Mouse (Mus musculus) midbrain, postnatal 0 days (tissue): Measurements from ENCODE around the gene Gabra3. TPM values are rescaled to one million over a fixed set of nuclear protein-coding genes. Genes with fewer than 3 reads are reported as not detected.

Experiments used
- ATAC-seq: fragments of 200-750 bp; cut with Nextera tagmentation; 2 replicates; pipeline ENCODE4 v1.8.0; 2017; ENCODE audit warnings: moderate number of reproducible peaks, mild to moderate bottlenecking, moderate TSS enrichment, moderate library complexity; ENCODE audit not compliant: low FRiP score
- DNase-seq: peaks from one replicate; pipeline ENCODE4 v3.0.0-alpha.2; 2015; ENCODE audit warnings: low spot score
- H3K27ac ChIP-seq: fragments of 300-500 bp; sonication (generic); 2 replicates; pipeline ENCODE4 v1.5.1; 2014; ENCODE audit warnings: low read depth, mild to moderate bottlenecking, low read length, mixed read lengths
- H3K27me3 ChIP-seq: fragments of 300-500 bp; sonication (generic); 2 replicates; pipeline ENCODE4 v1.6.1; 2014; ENCODE audit warnings: low read length, control low read depth, mixed read lengths; ENCODE audit not compliant: insufficient read depth
- H3K36me3 ChIP-seq: fragments of 300-500 bp; sonication (generic); 2 replicates; pipeline ENCODE4 v1.6.1; 2014; ENCODE audit warnings: low read length, control low read depth, mixed read lengths; ENCODE audit not compliant: insufficient read depth
- H3K4me1 ChIP-seq: fragments of 300-500 bp; sonication (generic); 2 replicates; pipeline ENCODE4 v1.6.1; 2014; ENCODE audit warnings: mild to moderate bottlenecking, control low read depth, antibody characterized with exemption, low read length, mixed read lengths; ENCODE audit not compliant: insufficient read depth
- H3K4me2 ChIP-seq: fragments of 300-500 bp; sonication (generic); 2 replicates; pipeline ENCODE4 v1.6.1; 2014; ENCODE audit warnings: low read depth, mild to moderate bottlenecking, low read length, mixed read lengths; ENCODE audit not compliant: poor library complexity, severe bottlenecking
- H3K4me3 ChIP-seq: fragments of 300-500 bp; sonication (generic); 2 replicates; pipeline ENCODE4 v1.5.1; 2014; ENCODE audit warnings: low read depth, mild to moderate bottlenecking, low read length, moderate library complexity
- H3K9ac ChIP-seq: fragments of 300-500 bp; sonication (generic); replicated peaks from 2 replicates; pipeline ENCODE4 v1.6.1; 2014; ENCODE audit warnings: mild to moderate bottlenecking, low read length, moderate library complexity, mixed read lengths; ENCODE audit not compliant: poor library complexity, severe bottlenecking
- H3K9me3 ChIP-seq: fragments of 300-500 bp; sonication (generic); 2 replicates; pipeline ENCODE4 v1.6.1; 2016; ENCODE audit warnings: low read length, control low read depth
- CTCF ChIP-seq: IDR thresholded peaks from 2 replicates; pipeline ENCODE4 v1.5.1; 2016; ENCODE audit warnings: antibody characterized with exemption, mild to moderate bottlenecking
- WGBS: fragments of 180-500 bp; shearing (Covaris S2); extraction: QIAGEN DNeasy Blood & Tissue Kit; methylation state at CpG from one replicate; pipeline ENCODE4 v1.1.7; 2014; 5-methylcytosine and 5-hydroxymethylcytosine counted together
- polyA plus RNA-seq: library from polyadenylated mRNA; unstranded; fragments of >200 nt; fragmentation: Nextera tagmentation; extraction: Ambion mirVana; gene quantifications from 2 replicates; pipeline ENCODE4 v1.2.1, GENCODE M21; 2015
- total RNA-seq: library from RNA; depleted of rRNA; stranded (reverse); fragments of >200 nt; gene quantifications from 2 replicates; pipeline ENCODE4 v1.2.3, GENCODE M21; 2014; rRNA removed

The Gabra3 gene
- total RNA-seq (45.1 and 78.2 TPM in 2 replicates), polyA plus RNA-seq (49.1 and 56.3 TPM in 2 replicates)

DNA sequence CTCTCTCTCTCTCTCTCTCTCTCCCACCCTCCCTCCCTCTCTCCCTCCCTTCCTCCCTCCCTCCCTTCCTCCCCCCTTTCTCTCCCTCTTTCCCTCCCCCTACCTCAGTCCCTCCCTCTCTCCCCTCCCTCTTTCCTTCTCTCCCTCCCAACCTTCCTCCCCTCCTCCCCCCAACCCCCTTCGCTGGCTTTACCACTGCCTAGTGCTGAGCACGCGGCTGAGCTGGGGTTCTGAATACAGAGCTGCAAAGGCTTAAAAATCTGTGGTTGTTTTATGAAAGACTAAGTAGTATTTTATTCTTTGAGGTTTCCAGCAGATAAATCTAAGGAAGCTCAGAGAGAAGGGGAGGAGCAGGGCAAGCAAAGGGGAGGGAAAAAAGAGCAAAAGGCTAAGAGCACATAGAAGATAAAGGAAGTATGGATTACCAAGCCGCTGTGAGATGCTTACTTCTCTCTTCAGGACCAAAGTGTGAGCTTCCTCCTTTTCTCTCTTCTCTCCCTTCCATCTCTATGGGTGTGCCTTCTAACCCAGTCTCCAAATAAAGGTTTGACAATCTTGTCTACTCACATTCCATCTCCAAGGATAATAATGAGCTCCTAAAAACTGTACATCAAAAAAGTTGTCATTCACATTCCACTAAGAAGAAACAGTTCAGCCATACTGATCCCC is at the start of gene Gabra3:
TSS of gene Gabra3 (minus strand) at position 619 of the 669 bp plus-strand sequence.
- peak within 1 kb of the TSS; percentile 48 for H3K4me3 ChIP-seq
- H3K27ac ChIP-seq = peak within 1 kb of the TSS; percentile 32; the same call in 1 of the 2 replicates
- WGBS = 10% methylated on average over 3 of the region's 4 CpGs
- no peaks in the 10 kb centered on the region for H3K36me3 ChIP-seq
- H3K4me1 ChIP-seq = no peaks in the 10 kb centered on the region
- DNase-seq (peak; percentile 30), ATAC-seq (peak; percentile 84)
- H3K27me3 ChIP-seq = no peaks in the 10 kb centered on the region
- no peaks in the 10 kb centered on the region for H3K9me3 ChIP-seq
- no peak for TF ChIP-seq CTCF
- H3K9ac ChIP-seq = peak within 1 kb of the TSS; percentile 62
- H3K4me2 ChIP-seq = peak within 1 kb of the TSS; percentile 45

DNA sequence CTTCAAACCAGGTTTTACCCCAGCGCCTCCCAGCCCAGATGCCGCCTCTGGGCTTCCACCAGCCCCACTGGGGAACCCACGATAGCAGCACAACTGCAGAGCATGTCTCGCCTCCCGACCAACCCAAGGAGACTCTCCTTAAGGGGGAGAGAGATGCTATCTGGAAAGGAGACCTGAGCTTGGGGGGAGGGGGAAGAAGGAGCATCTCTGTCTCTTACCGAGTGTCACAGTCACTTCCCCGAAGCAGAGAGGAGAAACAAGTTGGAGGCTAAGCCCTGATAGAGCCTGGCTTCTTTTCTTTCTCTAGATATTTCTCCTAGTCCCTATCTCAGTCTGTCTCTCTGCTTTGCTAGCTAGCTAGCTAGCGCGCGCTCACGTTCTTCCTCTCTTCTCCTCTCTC is 859 bp downstream of the Gabra3 start:
- Histone ChIP-seq H3K27ac (peak overlapping the region; percentile 32; the same call in 1 of the 2 replicates), H3K9ac (peak overlapping the region; percentile 62), H3K27me3 (no peaks in the 10 kb centered on the region), H3K4me1 (no peaks in the 10 kb centered on the region), H3K9me3 (no peaks in the 10 kb centered on the region), H3K4me3 (peak overlapping the region; percentile 48), H3K4me2 (peak overlapping the region; percentile 45), H3K36me3 (no peaks in the 10 kb centered on the region)
- 20% methylated on average over 10 of the region's 11 CpGs for WGBS
- TF ChIP-seq CTCF = no peak
- ATAC-seq (peak; percentile 82), DNase-seq (peak; percentile 15)

DNA sequence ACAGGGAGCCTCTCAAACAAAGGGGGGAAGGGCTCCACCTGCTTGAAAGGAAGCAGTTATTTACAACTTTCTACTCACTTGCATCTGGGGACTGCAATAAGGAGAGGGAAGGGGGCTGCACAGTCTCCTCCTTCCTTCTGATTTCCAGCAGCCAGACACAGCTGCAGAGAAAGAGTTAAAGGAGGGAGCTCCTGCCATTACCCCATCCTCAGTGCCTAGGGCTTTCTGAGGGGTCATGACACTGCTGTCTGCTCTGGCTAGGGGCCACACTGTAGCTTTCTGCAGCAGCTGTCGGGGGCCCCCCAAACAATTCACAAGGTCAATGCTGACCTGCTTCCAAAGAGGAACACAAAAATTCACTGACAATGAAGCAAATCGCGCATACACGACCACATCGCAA is 1.3 kb downstream of the Gabra3 start:
- no peaks in the 10 kb centered on the region for H3K36me3 ChIP-seq
- H3K4me1 ChIP-seq = no peaks in the 10 kb centered on the region
- H3K9me3 ChIP-seq = no peaks in the 10 kb centered on the region
- H3K4me2 ChIP-seq = peak overlapping the region; percentile 45
- peak overlapping the region; percentile 32; the same call in 1 of the 2 replicates for H3K27ac ChIP-seq
- ATAC-seq (peak; percentile 36), DNase-seq (no peak)
- peak overlapping the region; percentile 62 for H3K9ac ChIP-seq
- TF ChIP-seq CTCF = no peak
- peak overlapping the region; percentile 48 for H3K4me3 ChIP-seq
- H3K27me3 ChIP-seq = no peaks in the 10 kb centered on the region
- 15% methylated on average over 5 of the region's 5 CpGs for WGBS

DNA sequence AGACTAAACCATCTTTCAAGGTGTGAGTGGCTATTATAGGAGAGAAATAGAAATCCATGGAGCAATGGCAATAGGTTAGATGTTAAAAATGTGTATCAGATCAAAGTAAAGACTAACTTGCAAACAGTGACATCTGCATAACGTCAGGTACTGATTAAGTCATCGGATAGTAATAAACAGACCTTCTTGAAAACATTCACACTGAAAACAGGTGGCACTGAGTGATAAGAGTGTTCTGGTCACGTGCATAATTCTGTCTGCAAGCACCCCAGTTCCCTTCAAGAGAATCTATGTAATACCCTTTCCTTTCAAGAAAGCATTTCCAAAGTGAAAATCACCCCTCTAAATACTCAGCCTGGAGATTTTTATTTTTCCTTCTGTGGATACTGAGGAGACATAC is 6.0 kb downstream of the Gabra3 start:
- ATAC-seq (no peak), DNase-seq (no peak)
- Histone ChIP-seq H3K9ac (no peak overlapping the region), H3K9me3 (no peaks in the 10 kb centered on the region), H3K27ac (no peak overlapping the region), H3K36me3 (no peaks in the 10 kb centered on the region), H3K4me2 (no peak overlapping the region), H3K27me3 (no peaks in the 10 kb centered on the region), H3K4me1 (no peaks in the 10 kb centered on the region), H3K4me3 (no peak overlapping the region)
- WGBS = 68% methylated on average over 3 of the region's 3 CpGs
- TF ChIP-seq CTCF = no peak

DNA sequence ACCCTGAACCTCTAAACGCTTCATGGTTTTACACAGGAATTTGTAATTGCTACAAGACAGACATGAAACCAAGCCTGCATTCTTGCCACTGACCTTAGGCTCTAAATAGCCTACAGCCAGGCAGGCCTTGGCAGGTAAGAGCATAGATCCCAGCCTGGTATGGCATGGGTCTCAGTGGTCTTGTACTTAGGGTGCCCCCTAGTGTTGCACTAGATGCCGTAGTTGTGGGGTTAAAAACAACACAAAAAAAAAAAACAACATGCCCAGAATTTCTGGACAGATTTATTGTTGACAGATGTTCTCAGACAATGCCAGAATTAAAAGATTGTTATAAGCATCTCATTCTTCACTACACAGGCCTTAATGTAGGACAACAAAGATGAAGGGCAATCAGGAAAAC is 12.0 kb downstream of the Gabra3 start:
- 56% methylated on average over 2 of the region's 2 CpGs for WGBS
- H3K4me1 ChIP-seq = no peaks in the 10 kb centered on the region

DNA sequence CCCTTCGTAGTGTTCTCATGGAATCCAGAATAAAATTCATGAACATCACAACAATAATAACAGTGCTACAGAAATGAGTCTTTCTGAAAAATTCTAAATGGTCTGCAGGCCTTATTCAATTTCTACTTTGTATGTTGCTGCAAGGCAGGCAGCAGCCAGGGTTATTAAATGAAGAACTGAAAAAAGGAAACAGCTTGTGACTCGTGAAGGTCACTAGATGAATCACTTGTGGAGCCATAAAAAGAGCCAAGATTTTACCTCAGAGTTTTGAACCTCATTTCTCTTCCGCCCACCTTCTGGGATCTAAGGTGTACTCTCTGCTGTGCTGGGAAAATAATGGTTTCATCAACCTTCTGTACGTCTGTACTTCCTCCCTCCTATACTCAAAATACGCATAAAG is 159.4 kb downstream of the Gabra3 start:
- 77% methylated on average over 5 of the region's 5 CpGs for WGBS
- ATAC-seq = no peak
- Histone ChIP-seq H3K27me3 (no peaks in the 10 kb centered on the region), H3K9ac (no peak overlapping the region), H3K9me3 (no peaks in the 10 kb centered on the region), H3K4me3 (no peak overlapping the region), H3K4me1 (no peaks in the 10 kb centered on the region), H3K36me3 (no peaks in the 10 kb centered on the region), H3K4me2 (no peak overlapping the region), H3K27ac (no peak overlapping the region)
- TF ChIP-seq CTCF = no peak
- no peak for DNase-seq

More for the DNA sequence above, 12.0 kb downstream of the Gabra3 start:
- ATAC-seq (no peak), DNase-seq (no peak)
- Histone ChIP-seq H3K9ac (no peak overlapping the region), H3K9me3 (no peaks in the 10 kb centered on the region), H3K27ac (no peak overlapping the region), H3K4me3 (no peak overlapping the region), H3K36me3 (no peaks in the 10 kb centered on the region), H3K27me3 (no peaks in the 10 kb centered on the region), H3K4me2 (no peak overlapping the region)
- TF ChIP-seq CTCF = no peak; the same call in 1 of the 2 replicates
